Mouse (Mus musculus) spleen, postnatal 4 days (tissue): Measurements from ENCODE around the gene Ern1.

Experiments used
- DNase-seq, 2 experiments: peaks; one replicate each; pipeline ENCODE4 v3.0.0; 2022; ENCODE audit warnings: low spot score in 2 of 2

The Ern1 gene

GRCm38 (mm10) chr11:106344910-106345309 is 142.7 kb downstream of the Ern1 start:
- no peak for DNase-seq
